8 mouse cellular contexts compared by ENCODE assay signal in the genomic region with DNA sequence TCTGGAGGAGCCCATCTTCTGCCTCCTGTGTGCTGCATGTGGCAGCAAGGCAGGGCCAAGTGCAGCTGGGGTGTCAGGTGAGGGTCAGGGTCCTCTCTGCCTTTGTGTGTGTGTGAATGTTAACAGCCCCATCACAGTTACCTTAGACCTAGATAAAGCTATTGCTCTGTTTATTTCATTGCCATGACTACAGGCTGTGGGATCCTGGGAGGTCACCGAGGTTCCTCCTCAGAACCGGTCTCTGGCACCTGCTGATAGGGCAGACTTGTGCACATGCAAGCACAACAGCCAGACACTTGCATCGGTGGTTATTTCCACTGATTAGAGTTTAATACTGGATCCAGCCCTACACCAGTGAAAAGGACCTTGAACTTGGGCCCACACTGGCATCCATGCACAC.
"Had no signal": no experiment of that assay in that cellular context is flagged by ENCODE, and none has a peak within 500 bp of the region (broad histone marks: within the 10 kb centered on the region; RNA-seq: fewer than 3 reads in every experiment).

No protein-coding gene starts in this region.

- H3K4me3 ChIP-seq: hindbrain, embryonic 13.5 days; limb, embryonic 12.5 days; liver, embryonic 13.5 days; midbrain, embryonic 10.5 days; myocyte; neural tube, embryonic 15.5 days had no signal

- H3K27ac ChIP-seq: hindbrain, embryonic 13.5 days; limb, embryonic 12.5 days; liver, embryonic 13.5 days; midbrain, embryonic 10.5 days; stomach, postnatal 0 days had no signal

- DNase-seq: liver, embryonic 13.5 days; lung, adult 18-20 months had no signal

- H3K27me3 ChIP-seq: liver, embryonic 13.5 days; neural tube, embryonic 15.5 days had no signal

- H3K4me2 ChIP-seq: hindbrain, embryonic 13.5 days; limb, embryonic 12.5 days; liver, embryonic 13.5 days; neural tube, embryonic 15.5 days had no signal

- H3K4me1 ChIP-seq: liver, embryonic 13.5 days had no signal

- H3K36me3 ChIP-seq: hindbrain, embryonic 13.5 days; limb, embryonic 12.5 days; liver, embryonic 13.5 days; midbrain, embryonic 10.5 days; neural tube, embryonic 15.5 days had no signal

- H3K9me3 ChIP-seq: hindbrain, embryonic 13.5 days; limb, embryonic 12.5 days; liver, embryonic 13.5 days; midbrain, embryonic 10.5 days; neural tube, embryonic 15.5 days had no signal

- H3K9ac ChIP-seq: hindbrain, embryonic 13.5 days; limb, embryonic 12.5 days; liver, embryonic 13.5 days; neural tube, embryonic 15.5 days had no signal
